Mouse (Mus musculus) gastrocnemius, adult 18-20 months (tissue): ENCODE data around the gene Gm26897. TPM values are rescaled to one million over a fixed set of nuclear protein-coding genes. Genes with fewer than 3 reads are reported as not detected.

ENCODE experiments used
- DNase-seq: peaks from one replicate; pipeline ENCODE4 v3.0.0; 2021; ENCODE audit warnings: low spot score
- long read RNA-seq, 2 experiments: library from polyadenylated mRNA; stranded (forward); transcript quantifications; one replicate each; pipeline ENCODE4 v2.0.0; 2021
- total RNA-seq, 2 experiments: library from RNA; stranded (reverse); gene quantifications; 2 replicates each; pipeline ENCODE4 v1.2.3; 2021

Gene Gm26897
- not detected for total RNA-seq
- long read RNA-seq, experiment 1: 0 reads
- long read RNA-seq, experiment 2: 0 reads

GRCm38 (mm10) chr5:111733851-111734250 lies at the start of gene Gm26897:
Gene Gm26897 (plus strand): TSS chr5:111733924.
- no peak for DNase-seq

DNA sequence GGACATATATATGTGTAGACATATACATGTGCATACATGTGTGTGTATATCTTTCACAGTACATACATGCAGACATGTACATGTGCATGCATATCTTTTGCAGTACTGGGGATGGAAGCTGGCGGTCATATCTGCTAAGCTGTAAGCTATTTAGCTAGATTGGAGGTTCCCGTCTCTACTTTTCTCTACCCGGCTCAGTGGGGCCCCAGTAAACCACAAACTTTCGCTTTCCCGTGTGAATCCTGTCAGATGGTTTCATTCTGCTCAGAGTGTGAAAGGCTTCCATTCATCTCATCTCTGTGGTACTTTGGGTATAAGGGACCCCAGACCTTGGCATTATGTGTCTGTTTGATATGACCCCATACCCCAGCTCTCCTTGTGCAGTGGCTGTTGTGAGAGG lies 46.4 kb upstream of the Gm26897 start:
- DNase-seq: no peak

DNA sequence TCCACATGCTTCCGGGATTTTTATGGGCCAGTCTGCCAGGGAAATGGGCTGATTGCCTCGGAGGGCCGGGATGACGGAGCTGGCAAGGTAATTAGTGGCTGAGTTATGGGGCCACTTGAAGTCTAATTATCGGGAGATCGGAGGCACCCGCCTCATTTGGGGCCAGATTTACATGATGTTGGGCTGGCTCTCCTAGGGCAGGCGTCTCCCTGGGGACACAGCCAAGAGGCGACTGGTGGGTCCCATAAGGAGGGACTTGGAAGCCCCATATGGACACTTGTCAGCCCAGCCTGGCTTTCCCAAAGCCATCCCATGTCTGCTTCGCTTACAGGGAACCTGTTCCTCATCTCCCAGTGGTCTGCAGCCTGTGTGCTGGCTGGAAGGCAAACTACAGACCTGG lies 45.1 kb upstream of the Gm26897 start:
- no peak for DNase-seq

GRCm38 (mm10) chr5:111697996-111698395 lies 35.7 kb upstream of the Gm26897 start:
- no peak for DNase-seq

- no peak for DNase-seq
These were observed 33.9 kb upstream of the Gm26897 start for GRCm38 (mm10) chr5:111699711-111700303.

DNA sequence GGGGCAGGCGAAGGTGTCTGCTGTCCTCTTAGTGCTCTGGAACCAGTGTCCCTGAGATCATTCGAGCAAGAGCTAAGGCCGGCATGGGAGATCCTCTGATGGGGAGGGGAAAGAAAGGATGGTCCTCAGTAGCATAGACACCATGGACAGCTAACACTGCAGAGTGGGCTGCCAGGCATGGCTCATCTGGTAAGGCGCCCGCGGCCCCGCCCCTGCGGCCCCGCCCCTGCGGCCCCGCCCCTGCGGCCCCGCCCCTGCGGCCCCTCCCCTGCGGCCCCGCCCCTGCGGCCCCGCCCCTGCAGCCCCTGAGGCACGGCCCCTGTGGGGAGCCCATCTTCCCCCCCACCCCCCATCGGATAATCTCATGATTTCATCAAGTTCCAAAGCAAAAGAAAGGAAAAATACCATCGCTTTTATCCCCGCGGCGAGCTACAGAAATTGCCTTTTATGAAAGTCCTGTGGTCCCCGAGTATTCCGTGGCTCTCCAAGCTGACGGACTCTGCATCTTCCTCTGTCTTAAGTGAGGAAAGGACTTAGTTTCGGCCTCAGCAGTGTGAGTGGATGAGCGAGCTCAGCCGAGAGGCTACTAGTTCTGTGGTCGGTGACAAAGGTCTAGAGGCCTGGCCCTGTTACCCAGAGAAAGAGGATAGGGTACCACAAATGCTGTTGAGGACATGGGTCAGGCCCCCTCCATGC lies 31.9 kb upstream of the Gm26897 start:
- no peak for DNase-seq

- no peak for DNase-seq
These were observed 30.1 kb upstream of the Gm26897 start for GRCm38 (mm10) chr5:111703586-111703985.

GRCm38 (mm10) chr5:111704326-111704725 lies 29.4 kb upstream of the Gm26897 start:
- DNase-seq: no peak

- no peak for DNase-seq
These were observed 24.4 kb upstream of the Gm26897 start for GRCm38 (mm10) chr5:111709195-111709901.

DNA sequence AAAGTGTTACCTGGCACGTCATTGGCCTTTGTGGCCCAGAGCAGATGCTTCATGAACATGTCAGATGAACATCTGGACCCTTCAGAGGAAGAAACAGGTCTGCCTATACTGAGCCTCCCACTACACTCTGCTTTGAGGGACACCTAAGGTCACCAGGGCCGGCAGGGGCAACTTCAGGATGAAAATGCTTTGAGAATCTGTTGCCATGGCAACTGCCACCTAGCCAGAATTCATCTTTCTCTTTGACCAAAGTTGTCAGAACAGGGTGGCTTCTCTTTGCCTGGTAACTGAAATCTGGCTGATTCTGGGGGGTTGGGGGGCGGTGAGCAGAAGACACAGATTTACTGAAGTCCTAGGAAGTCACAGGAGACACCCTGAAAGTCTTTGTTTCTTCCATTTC lies 14.7 kb upstream of the Gm26897 start:
- no peak for DNase-seq

DNA sequence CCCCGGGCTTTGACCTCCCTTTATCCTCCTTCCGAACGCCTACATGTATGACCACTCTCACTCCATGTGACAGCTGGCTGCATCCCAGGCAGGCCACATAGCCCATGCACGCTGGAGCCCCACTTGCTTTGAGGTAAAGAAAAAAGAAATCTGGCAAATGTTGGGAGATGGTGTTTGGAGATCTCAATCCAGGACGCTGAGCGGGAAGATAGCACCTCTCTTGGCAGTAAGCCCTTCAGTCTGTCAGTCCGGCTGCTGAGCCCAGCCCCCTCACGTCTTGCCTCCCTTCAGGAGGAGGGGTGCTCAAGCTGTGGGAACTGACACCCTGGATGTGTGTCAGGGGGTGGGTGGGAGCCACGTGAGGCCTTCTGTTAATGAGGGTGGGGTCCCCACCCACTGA lies 13.0 kb upstream of the Gm26897 start:
- no peak for DNase-seq

GRCm38 (mm10) chr5:111724713-111725112 lies 9.0 kb upstream of the Gm26897 start:
- DNase-seq: no peak

DNA sequence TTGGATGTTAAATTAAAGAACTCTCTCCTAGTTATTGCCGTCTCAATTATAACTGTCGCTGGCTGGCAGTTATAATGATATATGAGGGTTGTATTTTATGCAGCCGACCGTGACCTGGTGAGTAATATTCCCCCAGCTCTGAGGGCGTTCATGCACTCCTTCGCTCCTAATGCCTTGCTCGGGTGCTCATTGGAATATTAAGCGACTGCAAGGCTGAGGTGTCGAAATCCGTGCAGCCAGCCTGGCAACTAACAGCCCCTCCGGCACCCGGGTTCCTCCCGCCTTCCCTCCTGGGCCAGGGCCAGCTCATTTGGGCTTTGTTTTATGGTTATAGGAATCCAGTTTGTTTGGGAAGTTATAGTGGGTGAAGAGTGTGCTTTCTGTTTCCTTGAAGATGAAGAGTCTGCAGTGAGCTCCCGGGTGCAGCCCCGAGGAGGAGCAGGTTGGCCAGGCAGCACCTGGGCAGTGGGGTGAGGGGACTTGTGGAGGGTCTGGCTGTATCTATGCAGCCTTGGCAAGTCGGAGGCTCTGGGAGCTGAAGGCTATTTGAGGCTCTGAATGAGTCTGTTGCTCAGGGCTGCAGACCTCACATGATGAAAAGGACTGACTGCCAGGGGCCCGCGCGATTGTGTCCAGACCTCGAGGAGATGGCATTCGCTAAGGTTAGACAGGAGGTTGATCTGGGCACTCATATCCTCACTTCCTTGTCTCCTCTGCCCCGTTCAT lies 8.4 kb upstream of the Gm26897 start:
- DNase-seq: no peak

DNA sequence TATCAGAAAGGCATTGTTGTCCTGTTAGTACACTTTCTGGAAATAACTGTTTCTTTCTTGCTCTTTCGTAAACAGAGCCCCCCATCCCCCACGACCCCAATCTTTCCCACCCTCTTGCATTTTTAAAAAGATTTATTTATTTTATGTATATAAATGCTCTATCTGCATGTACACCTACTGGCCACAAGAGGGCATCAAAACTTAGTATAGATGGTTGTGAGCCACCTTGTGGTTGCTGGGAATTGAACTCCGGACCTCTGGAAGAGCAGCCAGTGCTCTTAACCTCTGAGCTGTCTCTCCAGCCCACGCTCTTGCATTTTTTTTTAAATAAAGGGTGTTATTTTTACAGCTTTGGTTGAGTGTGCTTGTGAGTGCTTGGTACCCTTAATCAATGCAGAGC lies 5.3 kb upstream of the Gm26897 start:
- no peak for DNase-seq

DNA sequence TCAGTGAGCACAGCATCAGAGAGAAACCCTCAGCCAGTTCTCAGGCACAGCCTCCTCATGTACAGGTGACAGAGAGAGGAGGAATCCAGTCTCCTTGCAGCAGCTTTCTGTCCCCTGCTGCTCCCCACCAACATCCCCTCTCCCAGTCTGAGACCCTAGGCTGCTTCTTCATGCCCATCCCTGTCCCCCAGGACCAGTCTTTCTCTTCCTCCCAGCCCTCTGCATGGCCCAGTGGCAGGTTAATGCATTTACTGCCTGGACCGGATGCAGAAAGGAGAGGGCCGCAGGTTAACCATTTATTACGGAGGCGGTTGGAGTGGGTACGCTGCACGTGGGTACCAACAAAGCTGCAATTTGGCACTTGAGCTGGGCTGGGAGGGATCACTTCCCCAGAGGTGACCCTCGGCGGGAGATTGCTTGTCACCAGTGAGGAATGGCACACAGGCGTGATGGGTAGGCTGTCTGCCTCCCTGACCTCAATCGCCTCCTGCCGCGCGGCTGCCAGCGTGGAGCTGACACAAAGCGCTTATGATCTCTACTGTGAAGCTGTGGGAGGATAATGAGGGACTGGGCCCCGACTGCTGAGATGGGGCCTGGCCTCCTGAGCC lies 3.1 kb upstream of the Gm26897 start:
- DNase-seq: no peak

GRCm38 (mm10) chr5:111732194-111732593 lies 1.5 kb upstream of the Gm26897 start:
- no peak for DNase-seq

DNA sequence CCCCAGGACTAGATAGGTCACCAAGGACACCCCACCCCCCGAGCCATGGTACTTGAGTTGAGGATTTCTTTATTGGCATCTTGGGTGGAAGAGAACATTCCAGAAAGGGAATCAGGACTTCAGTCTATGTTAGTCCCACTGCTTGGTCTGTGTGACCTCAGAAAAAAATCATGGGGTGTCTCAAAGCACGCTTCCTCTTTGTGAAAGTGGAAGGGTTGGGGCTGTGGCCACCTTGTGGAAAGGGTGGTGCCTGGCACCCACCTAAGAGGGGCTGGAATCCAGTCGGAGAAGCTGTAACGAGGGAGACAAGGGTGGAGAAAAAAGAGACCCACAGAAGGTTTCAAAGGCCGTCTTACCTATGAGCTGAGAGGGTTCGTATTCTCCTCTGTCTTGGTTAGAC lies 5.8 kb downstream of the Gm26897 start:
- DNase-seq: no peak

DNA sequence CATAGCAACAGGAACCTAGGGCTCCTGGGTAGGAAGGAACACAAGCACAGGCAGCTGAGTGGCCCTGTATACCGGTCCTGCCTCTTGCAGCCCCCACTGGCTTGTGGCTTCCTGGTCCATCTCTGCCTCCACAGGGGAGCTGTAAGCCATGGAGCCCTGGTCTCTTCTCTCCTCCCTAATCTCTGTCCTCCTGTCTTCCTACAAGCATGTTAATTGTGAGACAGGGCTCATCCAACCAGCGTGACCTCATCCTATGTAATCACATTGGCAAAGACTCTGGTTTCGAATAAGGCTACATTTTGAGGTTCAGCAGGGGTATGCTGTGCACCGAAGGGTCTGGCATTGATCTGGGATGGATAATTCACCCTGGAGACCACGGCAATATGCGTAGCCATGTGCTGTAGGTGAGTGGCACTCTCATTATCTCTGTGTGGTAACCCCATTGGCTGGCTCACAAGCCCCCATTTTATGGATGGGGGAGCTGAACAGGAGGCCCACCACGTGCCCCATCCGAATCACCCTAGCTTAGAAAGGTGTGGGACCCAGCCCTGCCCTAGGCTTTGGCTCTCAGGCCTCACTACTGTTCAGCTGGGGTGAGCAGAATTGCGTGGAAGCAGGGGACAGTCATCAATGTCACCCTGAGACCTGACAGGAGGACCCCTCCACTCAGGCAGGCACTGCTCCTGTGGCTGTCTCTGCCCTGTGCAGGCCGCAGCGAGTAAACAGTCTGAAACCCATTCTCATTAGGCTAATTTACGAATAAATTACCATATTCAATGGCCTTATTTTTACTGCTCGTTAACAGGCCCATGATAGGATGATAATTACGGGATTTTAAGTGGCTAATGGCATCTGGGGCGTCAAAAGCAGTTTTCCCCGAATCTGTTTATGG lies 6.9 kb downstream of the Gm26897 start:
- no peak for DNase-seq

DNA sequence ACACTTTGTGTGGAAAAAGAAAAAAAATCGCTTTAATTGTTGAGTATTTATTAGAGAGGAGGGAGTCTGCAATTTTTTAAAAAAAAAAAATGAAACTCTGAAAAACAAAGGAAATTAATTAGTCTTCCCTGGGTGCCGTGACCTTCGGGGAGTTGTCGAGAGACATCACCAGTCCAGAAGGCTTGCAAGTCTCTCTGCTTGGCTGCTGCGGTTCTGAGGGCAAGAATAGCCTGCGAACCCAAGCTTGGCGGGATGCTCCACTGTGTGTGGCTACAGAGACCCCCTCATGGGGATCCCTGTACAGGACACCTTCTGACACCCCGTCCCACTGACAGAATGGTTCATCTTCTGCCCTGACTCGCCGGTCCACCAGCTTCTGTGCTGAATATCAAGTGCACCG lies 7.6 kb downstream of the Gm26897 start:
- no peak for DNase-seq

DNA sequence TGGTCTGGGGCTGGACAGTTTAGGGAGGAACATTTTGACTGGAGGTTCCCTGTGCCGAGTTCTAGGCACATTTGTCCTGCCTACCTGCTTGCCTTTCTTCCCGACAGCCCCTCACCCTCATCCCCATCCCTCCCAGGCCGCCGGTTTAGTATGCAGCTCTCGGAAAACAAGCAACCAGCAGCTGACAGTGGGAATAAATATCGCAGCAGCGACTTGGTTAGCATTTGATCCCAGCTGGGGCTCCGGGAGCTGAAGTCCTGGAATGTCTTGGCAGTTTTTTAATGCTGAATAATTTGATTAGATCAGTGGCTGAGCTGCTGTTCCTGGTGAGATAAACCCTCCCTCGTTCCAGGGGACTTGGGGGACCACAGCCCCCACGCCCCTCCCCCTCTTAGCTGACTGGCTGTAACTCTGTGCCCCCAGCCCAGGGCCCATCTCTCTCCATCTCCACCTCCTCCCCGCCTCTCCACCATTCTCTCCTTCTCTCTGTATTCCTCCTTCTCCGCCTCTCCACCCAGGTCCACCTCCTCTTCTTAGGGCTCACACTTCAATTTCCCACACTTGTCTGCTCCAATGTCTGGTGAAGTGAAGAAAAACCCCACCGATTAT lies 8.7 kb downstream of the Gm26897 start:
- DNase-seq: no peak
